Mouse (Mus musculus) midbrain, embryonic 10.5 days (tissue): ENCODE data around the gene Slc6a18. TPM values are rescaled to one million over a fixed set of nuclear protein-coding genes. Genes with fewer than 3 reads are reported as not detected.

Experiments used
- DNase-seq: peaks from one replicate; pipeline ENCODE4 v3.0.0-alpha.2; 2017; ENCODE audit warnings: low spot score
- H3K27ac ChIP-seq: fragments of 300-500 bp; sonication (generic); replicated peaks from 2 replicates; pipeline ENCODE4 v1.5.1; 2016; ENCODE audit warnings: mild to moderate bottlenecking
- H3K27me3 ChIP-seq: fragments of 300-500 bp; sonication (generic); 2 replicates; pipeline ENCODE4 v1.6.1; 2016; ENCODE audit warnings: low read depth, mild to moderate bottlenecking; ENCODE audit not compliant: poor library complexity, severe bottlenecking
- H3K36me3 ChIP-seq: fragments of 300-500 bp; sonication (generic); 2 replicates; pipeline ENCODE4 v1.6.1; 2016; ENCODE audit warnings: mild to moderate bottlenecking, moderate library complexity
- H3K4me1 ChIP-seq: fragments of 300-500 bp; sonication (generic); 2 replicates; pipeline ENCODE4 v1.6.1; 2016
- H3K4me3 ChIP-seq: fragments of 300-500 bp; sonication (generic); 2 replicates; pipeline ENCODE4 v1.5.1; 2016; ENCODE audit warnings: mild to moderate bottlenecking, moderate library complexity
- H3K9me3 ChIP-seq: fragments of 300-500 bp; sonication (generic); replicated peaks from 2 replicates; pipeline ENCODE4 v1.6.1; 2016; ENCODE audit warnings: mild to moderate bottlenecking
- WGBS: fragments of 180-500 bp; shearing (Covaris S2); methylation state at CpG from one replicate; pipeline ENCODE4 v1.1.7; 2016; 5-methylcytosine and 5-hydroxymethylcytosine counted together
- polyA plus RNA-seq: library from polyadenylated mRNA; unstranded; fragments of >200 nt; fragmentation: Nextera tagmentation; extraction: Ambion mirVana; gene quantifications from 2 replicates; pipeline ENCODE4 v1.2.1, GENCODE M21; 2016

Gene Slc6a18
- polyA plus RNA-seq, 1 experiment from 2014 or later: not detected

- no peak for DNase-seq
- 90% methylated on average over 2 of the region's 2 CpGs for WGBS
Measured at GRCm38 (mm10) chr13:73682226-73682625, 4.4 kb upstream of the Slc6a18 start.

GRCm38 (mm10) chr13:73680394-73680793 lies 2.6 kb upstream of the Slc6a18 start:
- no peak for DNase-seq
- WGBS: 50% methylated on average over 1 of the region's 1 CpGs
- Histone ChIP-seq H3K36me3 (no peaks in the 10 kb centered on the region), H3K4me1 (no peaks in the 10 kb centered on the region), H3K4me3 (no peak overlapping the region), H3K27me3 (no peaks in the 10 kb centered on the region), H3K27ac (no peak overlapping the region), H3K9me3 (no peaks in the 10 kb centered on the region)

More at GRCm38 (mm10) chr13:73682226-73682625, 4.4 kb upstream of the Slc6a18 start:
- no peaks in the 10 kb centered on the region for H3K27me3 ChIP-seq
- H3K36me3 ChIP-seq: no peaks in the 10 kb centered on the region
- H3K4me3 ChIP-seq: no peak overlapping the region
- H3K27ac ChIP-seq: no peak overlapping the region
- H3K4me1 ChIP-seq: no peaks in the 10 kb centered on the region
- no peaks in the 10 kb centered on the region for H3K9me3 ChIP-seq

- H3K4me3 ChIP-seq: no peak overlapping the region
Measured at GRCm38 (mm10) chr13:73679311-73679710, 1.5 kb upstream of the Slc6a18 start.

GRCm38 (mm10) chr13:73675161-73675560 lies 2.7 kb downstream of the Slc6a18 start:
- Histone ChIP-seq H3K36me3 (no peaks in the 10 kb centered on the region), H3K27ac (no peak overlapping the region), H3K4me3 (no peak overlapping the region), H3K4me1 (no peaks in the 10 kb centered on the region), H3K9me3 (no peaks in the 10 kb centered on the region), H3K27me3 (no peaks in the 10 kb centered on the region)
- DNase-seq: no peak
- 92% methylated on average over 7 of the region's 7 CpGs for WGBS

More at GRCm38 (mm10) chr13:73679311-73679710, 1.5 kb upstream of the Slc6a18 start:
- 50% methylated on average over 2 of the region's 2 CpGs for WGBS
- no peak for DNase-seq
- no peaks in the 10 kb centered on the region for H3K9me3 ChIP-seq
- no peaks in the 10 kb centered on the region for H3K27me3 ChIP-seq
- no peaks in the 10 kb centered on the region for H3K36me3 ChIP-seq
- H3K27ac ChIP-seq: no peak overlapping the region
- H3K4me1 ChIP-seq: no peaks in the 10 kb centered on the region

- WGBS: 80% methylated on average over 2 of the region's 2 CpGs
- no peak overlapping the region for H3K27ac ChIP-seq
- no peak overlapping the region for H3K4me3 ChIP-seq
- no peaks in the 10 kb centered on the region for H3K9me3 ChIP-seq
- H3K27me3 ChIP-seq: no peaks in the 10 kb centered on the region
- no peaks in the 10 kb centered on the region for H3K36me3 ChIP-seq
- no peaks in the 10 kb centered on the region for H3K4me1 ChIP-seq
- no peak for DNase-seq
Measured at GRCm38 (mm10) chr13:73660163-73660695, 17.6 kb downstream of the Slc6a18 start.

GRCm38 (mm10) chr13:73658953-73659352 lies 18.9 kb downstream of the Slc6a18 start:
- 45% methylated on average over 2 of the region's 2 CpGs for WGBS
- no peak for DNase-seq

GRCm38 (mm10) chr13:73654976-73655375 lies 22.8 kb downstream of the Slc6a18 start:
- no peaks in the 10 kb centered on the region for H3K9me3 ChIP-seq
- no peaks in the 10 kb centered on the region for H3K4me1 ChIP-seq
- H3K36me3 ChIP-seq: no peaks in the 10 kb centered on the region
- H3K4me3 ChIP-seq: no peak overlapping the region
- no peak for DNase-seq
- no peaks in the 10 kb centered on the region for H3K27me3 ChIP-seq
- WGBS: 80% methylated on average over 3 of the region's 3 CpGs
- H3K27ac ChIP-seq: no peak overlapping the region

More at GRCm38 (mm10) chr13:73658953-73659352, 18.9 kb downstream of the Slc6a18 start:
- Histone ChIP-seq H3K4me3 (no peak overlapping the region), H3K4me1 (no peaks in the 10 kb centered on the region), H3K36me3 (no peaks in the 10 kb centered on the region), H3K9me3 (no peaks in the 10 kb centered on the region), H3K27me3 (no peaks in the 10 kb centered on the region), H3K27ac (no peak overlapping the region)

GRCm38 (mm10) chr13:73653266-73653665 lies 24.6 kb downstream of the Slc6a18 start:
- no peaks in the 10 kb centered on the region for H3K27me3 ChIP-seq
- 82% methylated on average over 3 of the region's 3 CpGs for WGBS
- H3K9me3 ChIP-seq: no peaks in the 10 kb centered on the region
- no peak overlapping the region for H3K27ac ChIP-seq
- no peak overlapping the region for H3K4me3 ChIP-seq
- DNase-seq: no peak
- no peaks in the 10 kb centered on the region for H3K4me1 ChIP-seq
- H3K36me3 ChIP-seq: peaks cover 11% of the 10 kb centered on the region

GRCm38 (mm10) chr13:73646397-73647087 lies 31.3 kb downstream of the Slc6a18 start:
- 42% methylated on average over 6 of the region's 6 CpGs for WGBS
- H3K36me3 ChIP-seq: peaks cover 24% of the 10 kb centered on the region
- H3K9me3 ChIP-seq: no peaks in the 10 kb centered on the region
- DNase-seq: peak; percentile 37
- no peaks in the 10 kb centered on the region for H3K4me1 ChIP-seq
- no peak overlapping the region for H3K4me3 ChIP-seq
- no peak overlapping the region for H3K27ac ChIP-seq
- H3K27me3 ChIP-seq: no peaks in the 10 kb centered on the region

- no peaks in the 10 kb centered on the region for H3K9me3 ChIP-seq
- H3K4me3 ChIP-seq: no peak overlapping the region
- H3K27ac ChIP-seq: no peak overlapping the region
- no peaks in the 10 kb centered on the region for H3K27me3 ChIP-seq
- H3K36me3 ChIP-seq: peaks cover 3% of the 10 kb centered on the region; the same call in 1 of the 2 replicates
- DNase-seq: no peak
- 87% methylated on average over 4 of the region's 4 CpGs for WGBS
- H3K4me1 ChIP-seq: no peaks in the 10 kb centered on the region
Measured at GRCm38 (mm10) chr13:73641296-73641695, 36.5 kb downstream of the Slc6a18 start.

- 90% methylated on average over 5 of the region's 6 CpGs for WGBS
- H3K9me3 ChIP-seq: no peaks in the 10 kb centered on the region
- DNase-seq: no peak
Measured at GRCm38 (mm10) chr13:73637826-73638225, 40.0 kb downstream of the Slc6a18 start.

GRCm38 (mm10) chr13:73631837-73632236 lies 46.0 kb downstream of the Slc6a18 start:
- DNase-seq: no peak
- Histone ChIP-seq H3K4me3 (no peak overlapping the region), H3K9me3 (no peaks in the 10 kb centered on the region), H3K27ac (no peak overlapping the region), H3K4me1 (peaks cover 12% of the 10 kb centered on the region), H3K27me3 (peaks cover 6% of the 10 kb centered on the region), H3K36me3 (peaks cover 25% of the 10 kb centered on the region)
- WGBS: 91% methylated on average over 3 of the region's 3 CpGs

More at GRCm38 (mm10) chr13:73637826-73638225, 40.0 kb downstream of the Slc6a18 start:
- Histone ChIP-seq H3K36me3 (peaks cover 25% of the 10 kb centered on the region), H3K27me3 (no peaks in the 10 kb centered on the region), H3K4me3 (no peak overlapping the region), H3K4me1 (no peaks in the 10 kb centered on the region), H3K27ac (no peak overlapping the region)

GRCm38 (mm10) chr13:73628586-73629113 lies 49.2 kb downstream of the Slc6a18 start:
- Histone ChIP-seq H3K9me3 (no peaks in the 10 kb centered on the region), H3K4me1 (peaks cover 21% of the 10 kb centered on the region), H3K36me3 (0 out of 2 replicates have a peak, but pooled peaks cover 3% of the 10 kb centered on the region), H3K4me3 (no peak overlapping the region), H3K27ac (no peak overlapping the region), H3K27me3 (peaks cover 11% of the 10 kb centered on the region)
- 90% methylated on average over 11 of the region's 11 CpGs for WGBS
- DNase-seq: no peak
